Mouse (Mus musculus): Measurements from ENCODE around the gene Sgsm3. TPM values are rescaled to one million over a fixed set of nuclear protein-coding genes. Genes with fewer than 3 reads are reported as not detected.
A peak's percentile ranks its signal among the peaks of the same experiment; 100 is the strongest.
"Not testable (repeated sequence)": the region's sequence is repeated elsewhere in the genome, so short reads cannot be mapped to it uniquely, and the experiment has no call there.

The Sgsm3 gene
- total RNA-seq (2014; rRNA removed) (68.7 and 78.9 TPM in 2 replicates), polyA plus RNA-seq (2015; fragmentation: Nextera tagmentation; extraction: Ambion mirVana) (55.0 and 67.2 TPM in 2 replicates)

DNA sequence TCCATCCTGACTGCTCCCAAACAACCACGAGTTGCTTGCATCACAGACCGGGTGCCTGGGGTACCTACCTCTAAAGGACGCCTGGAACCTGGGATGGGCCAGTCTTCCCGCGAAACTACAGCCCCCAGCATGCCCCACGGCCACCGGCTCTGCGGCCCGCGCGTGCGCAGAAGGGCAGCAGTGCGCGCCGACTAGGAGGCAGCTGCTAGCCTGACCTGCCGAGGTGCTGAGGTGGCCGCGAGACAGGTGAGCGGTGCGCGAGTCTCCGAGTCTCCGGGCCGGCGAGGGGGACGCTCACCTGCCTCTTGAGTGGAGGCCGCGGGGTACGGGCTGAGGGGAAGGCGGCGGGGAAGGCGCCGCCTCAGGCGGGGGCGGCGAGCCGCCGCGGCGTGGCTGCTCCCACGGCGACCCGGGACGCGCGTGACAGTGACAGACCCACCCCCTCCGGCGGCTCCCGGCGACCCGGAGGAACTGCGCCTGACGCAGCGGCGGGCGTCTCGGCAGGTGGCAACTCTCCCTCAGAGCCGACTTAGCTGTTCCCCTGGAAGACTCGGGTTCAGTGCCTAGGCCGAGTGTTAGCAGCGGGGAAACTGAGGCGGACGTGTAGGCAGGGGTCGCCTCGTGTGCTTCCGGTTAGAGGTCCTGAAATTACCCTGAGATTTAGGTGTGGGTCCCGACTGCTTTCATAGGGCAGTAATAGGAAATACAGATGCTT is at the start of gene Sgsm3:
TSS of gene Sgsm3 (plus strand) at position 146 of the 715 bp plus-strand sequence.
- no peaks in the 10 kb centered on the region for H3K4me1 ChIP-seq (ENCODE audit: insufficient read depth)
- H3K4me2 ChIP-seq (ENCODE audit: low read depth) = peak within 1 kb of the TSS; percentile 71
- H3K9ac ChIP-seq = peak within 1 kb of the TSS; percentile 71
- WGBS = under 1% methylated on average over 66 of the region's 67 CpGs
- peak within 1 kb of the TSS; percentile 66 for H3K27ac ChIP-seq (ENCODE audit: low read depth, low read length)
- peak; percentile 93 for DNase-seq
- H3K4me3 ChIP-seq (ENCODE audit: low read depth, low read length) = peak within 1 kb of the TSS; percentile 84
- no peaks in the 10 kb centered on the region for H3K36me3 ChIP-seq (ENCODE audit: insufficient read depth)
- H3K27me3 ChIP-seq (ENCODE audit: insufficient read depth, low read length) = no peaks in the 10 kb centered on the region
- no peaks in the 10 kb centered on the region for H3K9me3 ChIP-seq (ENCODE audit: low read length)
- TF ChIP-seq CTCF (IDR thresholded peaks at IDR 0.05; ENCODE audit: low read depth) = no peak
- ATAC-seq = peak; percentile 98

DNA sequence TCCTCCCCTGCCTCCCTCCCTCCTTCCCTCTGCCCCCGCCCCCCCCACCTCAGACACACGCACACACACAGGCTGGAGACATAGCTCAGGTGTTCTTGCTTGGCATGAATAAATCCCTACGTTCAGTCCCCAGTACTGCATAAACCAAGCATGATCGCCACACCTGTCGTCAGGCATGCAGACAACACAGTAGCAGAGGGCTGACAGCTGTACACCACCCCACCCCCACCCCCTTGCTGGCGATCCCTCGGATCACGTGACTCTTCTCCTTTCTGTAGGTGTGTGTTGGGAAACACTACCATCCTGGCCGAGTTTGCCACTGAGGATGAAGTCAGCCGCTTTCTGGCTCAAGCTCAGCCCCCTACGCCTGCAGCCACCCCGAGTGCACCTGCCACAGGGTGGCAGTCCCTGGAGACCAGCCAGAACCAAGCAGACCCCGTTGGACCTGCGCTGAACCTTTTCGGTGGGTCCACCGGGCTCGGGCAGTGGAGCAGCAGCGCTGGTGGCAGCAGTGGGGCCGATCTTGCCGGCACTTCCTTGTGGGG is 48.7 kb upstream of the Sgsm3 start:
- ATAC-seq = no peak

DNA sequence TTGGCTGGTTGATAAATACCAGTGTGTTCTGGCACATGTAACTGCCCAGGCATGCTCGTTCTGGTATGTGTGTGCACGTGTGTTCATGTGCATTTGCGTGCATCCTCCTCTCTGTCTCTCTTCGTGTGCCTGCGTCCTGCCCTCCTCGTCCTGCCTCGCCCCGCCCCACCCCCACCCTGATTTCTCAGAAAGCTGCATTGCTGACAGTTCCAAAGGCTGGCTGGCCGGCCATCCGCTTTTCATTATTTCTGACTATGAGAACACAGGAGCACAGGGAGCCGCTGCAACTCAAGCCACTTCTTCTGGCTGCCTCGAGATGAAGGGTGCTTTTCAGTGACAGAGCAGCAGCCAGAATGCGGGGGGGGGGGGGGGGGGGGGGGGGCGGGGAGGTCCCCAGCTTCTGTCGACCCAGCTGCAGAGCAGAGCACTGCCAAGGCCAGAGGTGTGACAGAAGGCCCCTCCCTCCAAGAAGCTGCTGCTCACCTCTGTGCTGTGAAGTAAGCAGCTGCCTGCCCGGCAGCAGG is 47.5 kb upstream of the Sgsm3 start:
- no peaks in the 10 kb centered on the region for H3K27me3 ChIP-seq (ENCODE audit: insufficient read depth, low read length)
- no peaks in the 10 kb centered on the region for H3K9me3 ChIP-seq (ENCODE audit: low read length)
- no peak for TF ChIP-seq CTCF (IDR thresholded peaks at IDR 0.05; ENCODE audit: low read depth)
- no peaks in the 10 kb centered on the region for H3K4me1 ChIP-seq (ENCODE audit: insufficient read depth)
- ATAC-seq (no peak), DNase-seq (no peak)
- H3K36me3 ChIP-seq (ENCODE audit: insufficient read depth) = peaks cover 54% of the 10 kb centered on the region
- no peak overlapping the region for H3K27ac ChIP-seq (ENCODE audit: low read depth, low read length)
- WGBS = 23% methylated on average over 14 of the region's 16 CpGs
- no peak overlapping the region for H3K9ac ChIP-seq
- no peak overlapping the region for H3K4me2 ChIP-seq (ENCODE audit: low read depth)
- H3K4me3 ChIP-seq (ENCODE audit: low read depth, low read length) = no peak overlapping the region

More for the DNA sequence above, 48.7 kb upstream of the Sgsm3 start:
- Histone ChIP-seq H3K4me1 (ENCODE audit: insufficient read depth) (no peaks in the 10 kb centered on the region), H3K4me3 (ENCODE audit: low read depth, low read length) (no peak overlapping the region), H3K27ac (ENCODE audit: low read depth, low read length) (no peak overlapping the region), H3K4me2 (ENCODE audit: low read depth) (no peak overlapping the region), H3K27me3 (ENCODE audit: insufficient read depth, low read length) (no peaks in the 10 kb centered on the region), H3K9ac (no peak overlapping the region), H3K9me3 (ENCODE audit: low read length) (no peaks in the 10 kb centered on the region), H3K36me3 (ENCODE audit: insufficient read depth) (peaks cover 56% of the 10 kb centered on the region)
- TF ChIP-seq CTCF (IDR thresholded peaks at IDR 0.05; ENCODE audit: low read depth) = no peak
- WGBS = 81% methylated on average over 20 of the region's 20 CpGs
- no peak for DNase-seq

DNA sequence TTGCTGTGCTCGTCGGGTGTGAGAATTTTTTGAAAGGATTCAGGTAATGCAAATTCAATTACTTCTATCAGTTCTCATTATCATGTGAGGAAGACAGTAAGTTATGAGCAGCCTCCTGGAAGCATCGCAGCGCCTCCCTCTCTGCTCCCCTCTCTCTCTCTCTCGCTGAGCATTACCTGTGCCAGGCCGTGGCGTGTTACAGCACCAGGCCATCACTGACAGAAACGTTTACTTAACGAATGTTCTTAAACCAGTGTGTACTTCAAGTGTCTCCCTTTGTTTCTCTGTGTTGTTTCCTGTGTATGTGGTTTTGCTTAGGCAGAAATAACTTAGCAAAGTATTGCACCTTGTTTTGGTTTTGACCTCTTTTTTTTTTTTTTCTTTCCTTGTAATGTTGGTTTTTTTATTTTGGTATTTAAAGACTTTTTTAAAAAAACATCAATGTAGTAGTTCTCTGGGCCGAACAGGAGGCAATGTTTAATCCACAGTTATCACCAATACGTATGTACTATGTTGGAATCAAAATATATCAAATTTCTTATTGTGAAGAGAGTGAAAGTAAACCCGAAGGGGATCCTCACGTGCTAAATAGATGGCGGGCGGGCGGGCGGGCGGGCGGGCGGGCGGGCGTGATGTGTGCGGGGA is 46.8 kb upstream of the Sgsm3 start:
- ATAC-seq = not testable (repeated sequence)
- 86% methylated on average over 23 of the region's 23 CpGs for WGBS
- peaks cover 56% of the 10 kb centered on the region for H3K36me3 ChIP-seq (ENCODE audit: insufficient read depth)

DNA sequence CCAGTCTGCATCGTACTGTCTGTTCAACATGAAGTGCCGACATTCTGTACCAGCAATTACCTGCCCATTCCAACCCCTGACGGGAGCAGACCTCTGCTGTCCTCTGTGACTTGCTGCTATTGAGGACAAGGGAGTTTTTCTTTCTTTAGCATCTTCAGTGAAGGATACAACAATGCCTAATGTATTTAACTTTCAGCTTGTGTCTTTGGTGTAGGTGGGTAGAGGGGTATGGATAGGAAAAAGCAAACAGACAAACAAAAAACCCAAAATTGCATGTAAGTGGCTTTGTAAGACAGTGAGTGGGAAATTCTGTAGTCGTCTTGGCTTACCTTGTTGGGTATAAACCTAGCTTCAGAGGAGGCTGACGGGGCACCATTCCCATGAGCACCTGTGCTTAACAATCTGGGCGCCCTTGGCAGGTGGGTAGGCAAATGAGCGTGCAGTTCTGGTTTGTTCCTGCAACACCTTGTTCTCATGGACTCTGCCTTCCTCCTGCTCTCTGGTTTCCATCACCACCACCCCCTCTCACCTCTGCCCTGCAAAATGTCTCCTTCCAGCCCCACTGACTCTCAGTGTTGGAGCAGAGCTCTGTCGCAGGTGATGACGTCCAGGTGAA is 46.1 kb upstream of the Sgsm3 start:
- Histone ChIP-seq H3K27ac (ENCODE audit: low read depth, low read length) (no peak overlapping the region), H3K4me1 (ENCODE audit: insufficient read depth) (no peaks in the 10 kb centered on the region), H3K9me3 (ENCODE audit: low read length) (no peaks in the 10 kb centered on the region), H3K36me3 (ENCODE audit: insufficient read depth) (peaks cover 59% of the 10 kb centered on the region), H3K27me3 (ENCODE audit: insufficient read depth, low read length) (no peaks in the 10 kb centered on the region), H3K4me2 (ENCODE audit: low read depth) (no peak overlapping the region), H3K9ac (no peak overlapping the region), H3K4me3 (ENCODE audit: low read depth, low read length) (no peak overlapping the region)
- ATAC-seq = no peak
- TF ChIP-seq CTCF (IDR thresholded peaks at IDR 0.05; ENCODE audit: low read depth) = no peak
- 91% methylated on average over 9 of the region's 9 CpGs for WGBS
- no peak for DNase-seq

More for the DNA sequence above, 46.8 kb upstream of the Sgsm3 start:
- DNase-seq; H3K9me3 ChIP-seq (ENCODE audit: low read length); H3K4me2 ChIP-seq (ENCODE audit: low read depth); H3K9ac ChIP-seq; H3K27me3 ChIP-seq (ENCODE audit: insufficient read depth, low read length); H3K27ac ChIP-seq (ENCODE audit: low read depth, low read length); H3K4me3 ChIP-seq (ENCODE audit: low read depth, low read length); H3K4me1 ChIP-seq (ENCODE audit: insufficient read depth): not testable (repeated sequence)

DNA sequence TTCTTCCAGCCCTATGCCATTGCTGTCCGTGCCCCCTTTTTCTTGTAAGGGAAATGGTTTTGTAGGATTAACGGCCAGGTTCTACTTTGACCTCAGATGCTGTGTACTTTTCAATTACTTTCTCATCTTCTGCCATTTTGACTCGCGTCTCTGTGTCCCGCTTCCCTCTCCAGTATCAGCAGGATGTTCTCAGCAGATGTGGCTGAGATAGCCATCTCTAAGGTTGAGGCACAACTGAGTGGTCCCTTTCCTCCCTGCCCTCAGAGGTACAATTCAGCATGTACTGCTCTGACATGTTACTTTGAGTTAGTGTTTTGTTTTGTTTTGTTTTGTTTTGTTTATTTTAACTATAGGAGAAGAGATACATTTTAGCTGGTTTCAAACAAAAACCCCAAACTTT is 42.7 kb upstream of the Sgsm3 start:
- ATAC-seq (no peak), DNase-seq (no peak)
- H3K9me3 ChIP-seq (ENCODE audit: low read length) = no peaks in the 10 kb centered on the region
- H3K9ac ChIP-seq = no peak overlapping the region
- no peak overlapping the region for H3K4me2 ChIP-seq (ENCODE audit: low read depth)
- H3K36me3 ChIP-seq (ENCODE audit: insufficient read depth) = peaks cover 33% of the 10 kb centered on the region
- H3K27me3 ChIP-seq (ENCODE audit: insufficient read depth, low read length) = no peaks in the 10 kb centered on the region
- no peak overlapping the region for H3K27ac ChIP-seq (ENCODE audit: low read depth, low read length)
- TF ChIP-seq CTCF (IDR thresholded peaks at IDR 0.05; ENCODE audit: low read depth) = no peak
- H3K4me3 ChIP-seq (ENCODE audit: low read depth, low read length) = no peak overlapping the region
- WGBS = 94% methylated on average over 5 of the region's 5 CpGs
- no peaks in the 10 kb centered on the region for H3K4me1 ChIP-seq (ENCODE audit: insufficient read depth)
